ENCODE assay signal across 29 mouse cellular contexts in genomic region chr10:19804763-19805162, GRCm38 (mm10). TPM values are rescaled to one million over a fixed set of nuclear protein-coding genes. Genes with fewer than 3 reads are reported as not detected.
"Had no signal": no experiment of that assay in that cellular context is flagged by ENCODE, and none has a peak within 500 bp of the region (broad histone marks: within the 10 kb centered on the region; RNA-seq: fewer than 3 reads in every experiment).

No protein-coding gene starts in this region.

- DNase-seq: gastrocnemius, postnatal 14 days; gastrocnemius, postnatal 36 days; heart, adult 2 months; heart, postnatal 14 days; heart, postnatal 36 days; kidney, adult 18-20 months; kidney, adult 8-10 months; kidney, postnatal 10 days; kidney, postnatal 25 days; kidney, postnatal 4 days; left cerebral cortex, postnatal 4 days had no signal

- H3K9me3 ChIP-seq: heart, embryonic 13.5 days; heart, embryonic 15.5 days; hindbrain, embryonic 12.5 days; intestine, embryonic 15.5 days; limb, embryonic 13.5 days; limb, embryonic 15.5 days; liver, embryonic 12.5 days had no signal

- H3K4me3 ChIP-seq: heart, adult 2 months; heart, embryonic 13.5 days; heart, embryonic 15.5 days; hindbrain, embryonic 12.5 days; intestine, embryonic 15.5 days; layer of hippocampus, adult 2 months; limb, embryonic 13.5 days; limb, embryonic 15.5 days; liver, embryonic 12.5 days had no signal

- ATAC-seq: hindbrain, embryonic 16.5 days; inflammation-experienced regulatory T-cells, adult 6 months; intestine, embryonic 15.5 days; intestine, postnatal 0 days; liver, embryonic 12.5 days had no signal

- H3K4me2 ChIP-seq: heart, embryonic 11.5 days; heart, embryonic 13.5 days; heart, embryonic 15.5 days; hindbrain, embryonic 12.5 days; hindbrain, embryonic 14.5 days; intestine, embryonic 15.5 days; limb, embryonic 13.5 days; limb, embryonic 15.5 days; liver, embryonic 12.5 days had no signal

- H3K4me1 ChIP-seq: heart, embryonic 13.5 days; heart, embryonic 15.5 days; hindbrain, embryonic 12.5 days; intestine, embryonic 15.5 days; limb, embryonic 13.5 days; limb, embryonic 15.5 days; liver, embryonic 12.5 days had no signal

- H3K27me3 ChIP-seq: heart, embryonic 15.5 days; hindbrain, embryonic 12.5 days; intestine, embryonic 15.5 days; limb, embryonic 13.5 days; limb, embryonic 15.5 days; liver, embryonic 12.5 days had no signal

- H3K9ac ChIP-seq: heart, embryonic 13.5 days; heart, embryonic 15.5 days; hindbrain, embryonic 12.5 days; hindbrain, embryonic 14.5 days; intestine, embryonic 15.5 days; limb, embryonic 13.5 days; limb, embryonic 15.5 days; liver, embryonic 12.5 days; liver, embryonic 14.5 days had no signal

- H3K36me3 ChIP-seq: heart, embryonic 13.5 days; heart, embryonic 15.5 days; hindbrain, embryonic 12.5 days; intestine, embryonic 15.5 days; limb, embryonic 13.5 days; limb, embryonic 15.5 days; liver, embryonic 12.5 days had no signal

- H3K27ac ChIP-seq: heart, adult 2 months; heart, embryonic 13.5 days; heart, embryonic 15.5 days; hindbrain, embryonic 12.5 days; hindbrain, embryonic 14.5 days; intestine, embryonic 15.5 days; layer of hippocampus, adult 2 months; limb, embryonic 13.5 days; limb, embryonic 15.5 days; liver, embryonic 12.5 days; liver, embryonic 14.5 days had no signal

RNA-seq across cellular contexts. Expression of gene Slc35d3, which starts 46.5 kb away (rescaled TPM):
- total RNA-seq: gastrocnemius, adult 18-20 months; gastrocnemius, adult 8-10 months; gastrocnemius, postnatal 14 days; gastrocnemius, postnatal 36 days; heart, adult 2 months; heart, postnatal 36 days; liver, adult 2 months had no signal
- polyA plus RNA-seq: gonadal fat pad, adult 2 months; inflammation-experienced regulatory T-cells, adult 6 months; liver, adult 2 months had no signal
